Mouse (Mus musculus) T-cell, adult 2 months (primary cell): ENCODE results near the gene Atg101.
A peak's percentile ranks its signal among the peaks of the same experiment; 100 is the strongest.

ENCODE experiments used
- DNase-seq: peaks from one replicate; pipeline ENCODE4 v3.0.0; 2022; ENCODE audit warnings: low spot score

Atg101 gene

DNA sequence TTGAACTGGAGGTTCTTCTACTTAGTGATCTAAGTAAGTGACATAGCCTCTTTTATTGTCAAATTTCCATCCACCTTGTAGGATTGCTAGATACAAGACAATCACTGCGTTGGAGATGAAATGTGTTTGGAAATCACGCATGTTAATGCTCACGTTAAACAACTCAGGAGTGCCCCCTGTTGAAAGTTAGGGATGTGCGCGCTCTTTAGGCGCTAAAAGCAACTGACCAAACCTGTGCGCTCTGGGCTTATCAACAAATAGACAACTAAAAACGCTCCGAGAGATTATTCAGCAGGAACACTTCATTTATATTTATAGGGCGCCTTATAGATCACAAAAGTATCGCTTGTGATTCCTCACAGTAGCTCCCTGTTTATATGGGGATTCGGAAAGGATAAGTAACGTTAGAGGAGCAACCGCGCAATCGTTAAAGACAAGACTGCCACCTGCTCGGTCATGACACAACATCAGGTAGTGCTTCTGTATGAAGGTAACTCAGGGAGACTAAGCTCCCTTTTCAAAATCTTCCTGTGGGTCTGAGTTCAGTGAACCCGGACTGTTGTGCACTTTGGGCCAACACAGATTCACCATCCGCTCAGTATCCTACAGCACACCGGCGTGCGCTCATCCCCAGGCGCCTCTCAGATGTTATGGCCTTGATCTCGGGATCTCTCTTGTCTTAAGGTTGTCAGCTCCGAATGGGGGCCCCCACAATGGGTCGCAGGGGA, 725 bp upstream of the Atg101 start:
- peak; percentile 63 for DNase-seq

DNA sequence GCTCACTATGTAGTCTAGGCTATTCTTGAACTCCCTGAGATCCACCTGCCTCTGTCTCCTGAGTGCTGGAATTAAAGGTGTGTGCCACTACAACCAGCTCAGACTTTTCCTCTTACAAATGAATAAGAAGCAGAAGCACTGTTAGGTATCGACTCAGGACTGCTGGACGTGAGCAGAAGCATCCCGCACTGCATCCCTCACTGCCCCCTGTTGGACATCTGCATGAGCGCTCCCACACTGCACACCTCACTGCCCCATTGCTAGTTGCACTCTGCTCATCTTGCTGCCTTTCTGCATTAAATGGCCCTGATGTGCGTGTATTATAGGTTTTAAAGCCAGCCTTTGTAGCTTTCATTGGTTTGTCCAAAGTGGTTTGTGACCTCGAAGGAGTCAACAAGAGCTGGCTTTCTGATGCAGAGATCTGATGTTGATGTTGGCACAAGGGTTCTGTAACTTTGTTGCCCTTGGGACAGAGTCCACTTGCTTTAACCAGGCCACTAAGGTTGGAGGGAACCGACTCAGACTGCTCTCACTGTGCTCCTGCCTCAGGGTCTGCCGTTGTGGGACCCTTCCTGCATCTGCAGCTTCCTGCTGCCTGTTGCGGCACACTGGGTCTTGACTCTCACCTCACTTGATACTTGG, 2.2 kb downstream of the Atg101 start:
- no peak for DNase-seq

DNA sequence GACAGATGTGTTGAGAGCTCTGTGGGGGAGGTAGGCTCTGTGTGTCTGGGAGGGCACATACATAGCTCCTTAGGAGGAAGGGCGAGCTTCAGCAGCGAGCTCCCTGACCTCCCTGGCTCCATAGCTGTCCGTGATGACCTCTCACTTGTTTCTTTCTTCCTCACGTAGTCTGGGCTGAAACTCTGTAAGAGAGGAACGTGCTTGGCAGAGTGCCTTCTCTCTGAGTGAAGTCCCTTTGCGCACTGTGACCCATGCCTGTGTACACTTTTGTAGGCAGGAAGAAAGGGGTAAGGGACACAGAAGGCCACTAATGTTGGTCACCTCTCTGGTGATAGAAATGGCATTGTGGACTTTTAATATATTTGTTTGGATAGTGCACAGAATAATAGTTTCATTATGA, 3.3 kb downstream of the Atg101 start:
- DNase-seq = no peak

DNA sequence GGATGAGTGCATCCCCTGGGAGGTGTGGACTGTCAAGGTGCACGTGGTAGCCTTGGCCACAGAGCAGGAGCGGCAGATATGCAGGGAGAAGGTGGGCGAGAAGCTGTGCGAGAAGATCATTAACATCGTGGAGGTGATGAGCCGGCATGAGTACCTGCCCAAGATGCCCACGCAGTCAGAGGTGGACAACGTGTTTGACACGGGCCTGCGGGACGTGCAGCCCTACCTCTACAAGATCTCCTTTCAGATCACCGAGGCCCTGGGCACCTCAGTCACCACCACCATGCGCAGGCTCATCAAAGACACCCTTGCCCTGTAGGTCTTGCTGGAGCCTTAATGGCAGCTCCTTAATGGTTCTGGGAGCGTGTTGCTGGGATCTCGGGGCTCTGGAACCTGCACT, 6.3 kb downstream of the Atg101 start:
- DNase-seq = no peak

DNA sequence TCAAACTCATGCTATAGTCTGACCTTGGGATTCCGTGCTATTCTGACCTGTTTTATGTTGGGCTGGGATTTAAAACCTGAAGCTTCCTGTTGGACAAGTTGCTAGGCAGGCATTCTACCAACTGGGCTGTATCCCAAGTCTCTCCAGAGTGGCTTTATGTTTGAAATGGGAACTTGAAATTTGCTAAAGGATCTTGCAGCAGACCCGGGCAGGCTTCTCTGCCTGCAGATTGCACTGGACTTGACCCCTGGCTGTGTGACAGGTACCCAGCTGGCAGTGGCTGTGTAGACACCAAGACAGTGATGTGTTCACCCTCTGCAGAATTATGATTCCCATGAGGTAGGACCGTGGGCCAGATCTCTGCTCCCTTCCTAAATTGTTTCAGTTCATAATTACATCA, 7.9 kb downstream of the Atg101 start:
- DNase-seq = no peak

DNA sequence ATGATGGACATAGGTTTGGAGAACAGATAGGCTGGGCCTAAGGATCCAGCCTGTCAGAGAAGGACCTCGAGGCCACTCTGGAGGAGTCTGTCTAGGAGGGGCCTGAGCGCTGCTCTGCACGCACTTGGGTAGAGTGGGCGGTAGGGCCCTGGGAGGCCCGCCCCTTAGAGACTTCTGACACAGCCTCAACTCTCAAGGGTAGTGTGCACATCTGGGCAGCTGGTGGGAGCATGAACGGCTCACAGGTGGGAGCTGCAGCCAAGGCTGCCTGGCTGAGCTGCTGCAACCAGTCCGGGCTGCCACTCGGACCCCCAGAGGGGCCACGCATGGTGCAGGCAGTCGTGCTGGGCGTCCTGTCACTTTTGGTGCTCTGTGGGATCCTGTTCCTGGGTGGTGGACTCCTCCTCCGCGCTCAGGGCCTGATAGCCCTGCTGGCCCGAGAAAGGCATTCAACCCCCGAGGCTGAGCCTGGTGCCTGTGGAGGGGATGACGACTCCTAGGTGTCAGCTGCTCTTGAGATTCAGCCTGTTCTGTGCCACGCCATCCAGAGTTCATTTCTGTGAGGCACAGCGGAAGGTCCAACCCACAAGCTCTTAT, 9.1 kb downstream of the Atg101 start, which contains the start of gene 6030408B16Rik:
TSS of gene 6030408B16Rik (plus strand) at position 188 of the 597 bp plus-strand sequence.
- DNase-seq = no peak

DNA sequence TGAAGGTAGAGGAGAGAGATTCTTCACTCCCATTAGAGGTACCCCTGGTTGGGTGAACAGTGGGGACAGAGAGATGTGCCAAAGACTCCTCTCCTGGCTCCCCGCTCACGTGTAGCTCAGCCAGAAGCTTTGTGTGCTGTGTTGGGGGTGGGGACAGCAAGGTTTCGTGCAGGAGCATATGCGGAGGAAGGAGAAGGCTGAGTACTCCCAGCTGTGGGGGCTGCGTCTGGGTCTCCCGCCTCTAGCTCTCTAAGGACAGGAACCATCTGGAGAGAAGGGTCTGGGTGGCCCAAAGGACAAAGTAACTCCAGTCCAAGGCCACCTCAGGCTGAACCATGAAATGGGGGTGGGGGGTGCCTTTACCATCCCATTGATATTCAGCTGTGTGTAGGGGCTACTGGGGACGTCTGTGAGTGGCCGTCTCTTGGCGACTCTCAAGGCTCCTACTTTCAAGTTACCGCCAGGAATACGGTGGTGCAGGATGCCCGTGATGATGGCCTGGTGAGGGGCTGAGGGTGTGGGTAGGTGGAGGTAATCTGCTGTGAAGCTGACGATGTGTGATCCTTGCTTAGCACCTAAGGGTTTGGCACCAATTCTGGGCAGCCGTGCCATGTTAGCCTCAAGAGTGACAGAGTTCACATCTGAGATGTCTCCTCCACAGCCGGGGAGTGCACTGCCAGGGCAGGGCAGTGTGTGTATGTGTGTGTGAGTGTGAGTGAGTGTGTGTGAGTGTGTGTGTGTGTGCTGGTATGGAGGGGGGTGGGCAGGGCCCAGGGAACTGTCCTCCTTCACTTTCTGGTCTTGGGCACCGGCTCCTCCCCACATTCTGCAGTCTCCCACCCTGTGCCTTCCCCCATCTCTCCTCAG, 10.2 kb downstream of the Atg101 start:
- no peak for DNase-seq

DNA sequence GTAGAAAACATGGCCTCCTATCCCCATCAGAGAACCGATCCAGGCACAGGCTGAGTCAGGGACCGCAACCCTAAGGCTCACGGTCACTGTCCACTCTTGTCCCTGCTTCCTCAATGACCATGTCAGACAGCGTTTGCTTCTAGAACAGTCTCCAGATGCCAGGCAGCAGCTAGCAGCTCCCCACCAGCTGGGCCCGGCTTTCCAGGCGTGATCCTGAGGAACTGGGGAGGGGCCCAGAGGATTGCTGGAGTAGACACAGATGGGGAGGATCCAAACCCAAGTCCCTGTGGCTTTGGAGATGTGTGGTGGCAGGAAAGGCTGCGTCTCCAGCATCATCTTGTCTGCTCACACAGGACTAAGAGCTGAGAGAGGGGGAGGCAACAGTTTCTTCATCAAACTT, 11.0 kb downstream of the Atg101 start:
- no peak for DNase-seq

DNA sequence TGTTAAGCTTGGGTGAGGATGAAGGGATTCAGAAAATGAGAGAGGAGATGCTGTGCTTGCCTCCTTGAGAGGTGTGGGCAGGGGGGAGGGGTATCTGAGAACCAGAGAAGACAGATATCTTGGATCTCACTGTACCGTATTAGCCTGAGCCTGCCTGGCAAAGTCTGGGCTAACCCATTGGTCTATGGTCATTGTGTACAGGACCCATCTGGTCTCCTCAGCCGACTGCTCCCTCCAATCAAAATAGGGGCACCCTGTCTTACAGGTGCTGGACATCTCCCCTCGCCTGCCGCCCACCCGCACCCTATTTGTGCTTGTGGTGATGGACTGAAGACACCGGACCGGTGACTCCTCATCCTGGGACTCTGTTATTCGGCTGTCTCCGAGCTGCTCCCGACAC, 11.5 kb downstream of the Atg101 start:
- no peak for DNase-seq

DNA sequence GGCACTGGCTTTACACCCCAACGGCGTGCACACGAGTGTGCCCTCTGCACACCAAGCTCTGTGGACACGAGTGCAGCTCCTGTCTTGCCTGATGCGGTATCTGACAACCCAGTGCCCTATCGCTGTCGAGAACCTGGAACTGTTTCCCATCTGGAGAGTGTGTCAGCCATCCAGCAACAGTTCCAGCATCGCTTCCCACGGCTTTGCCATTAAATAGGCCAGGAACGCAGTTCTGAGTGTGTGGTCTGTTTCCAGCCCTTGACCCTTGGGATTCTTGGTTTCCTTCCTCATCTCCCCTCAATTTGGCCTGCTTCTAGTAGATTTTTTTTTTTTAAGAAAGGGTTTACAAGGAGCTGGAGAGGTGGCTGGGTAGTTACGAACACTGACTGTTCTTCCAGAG, 12.0 kb downstream of the Atg101 start:
- DNase-seq = no peak

DNA sequence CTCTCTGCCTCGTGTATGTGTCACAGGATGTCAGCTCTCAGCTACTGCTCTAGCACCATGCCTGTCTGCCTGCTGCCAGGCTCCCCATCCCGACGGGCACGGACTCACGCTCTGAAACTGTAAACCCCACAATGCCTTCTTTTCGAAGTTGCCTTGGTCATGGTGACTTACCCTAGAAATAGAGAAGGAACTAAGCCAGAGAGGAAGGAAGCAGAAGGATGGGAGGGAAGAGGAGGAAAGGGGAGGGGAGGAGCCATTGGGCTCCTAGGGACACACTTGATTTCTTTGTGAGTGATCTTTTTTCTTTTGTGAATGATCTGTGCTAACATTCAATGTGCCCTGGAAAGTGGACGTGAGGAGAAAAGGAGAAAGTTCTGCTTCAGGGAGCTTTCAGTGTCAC, 13.9 kb downstream of the Atg101 start:
- no peak for DNase-seq

DNA sequence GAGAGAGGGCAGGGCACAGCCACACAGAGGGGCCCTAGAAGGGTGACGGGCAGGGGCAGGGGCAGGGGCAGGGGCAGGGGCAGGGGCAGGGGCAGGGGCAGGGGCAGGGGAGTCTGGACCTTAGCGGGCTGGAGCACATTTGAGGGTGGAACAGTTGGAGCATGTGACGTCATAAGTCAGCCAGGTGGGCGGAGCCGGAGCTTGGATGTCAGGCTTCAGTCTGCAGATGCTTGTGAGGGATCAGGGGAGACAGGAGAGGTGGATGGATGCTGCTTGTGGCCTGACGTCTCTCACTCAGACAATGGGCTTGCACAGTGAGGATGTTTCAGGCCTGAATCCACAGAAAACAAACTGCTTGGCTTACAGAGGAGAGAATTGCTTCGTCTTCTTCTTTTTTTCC, 14.5 kb downstream of the Atg101 start:
- DNase-seq = no peak

DNA sequence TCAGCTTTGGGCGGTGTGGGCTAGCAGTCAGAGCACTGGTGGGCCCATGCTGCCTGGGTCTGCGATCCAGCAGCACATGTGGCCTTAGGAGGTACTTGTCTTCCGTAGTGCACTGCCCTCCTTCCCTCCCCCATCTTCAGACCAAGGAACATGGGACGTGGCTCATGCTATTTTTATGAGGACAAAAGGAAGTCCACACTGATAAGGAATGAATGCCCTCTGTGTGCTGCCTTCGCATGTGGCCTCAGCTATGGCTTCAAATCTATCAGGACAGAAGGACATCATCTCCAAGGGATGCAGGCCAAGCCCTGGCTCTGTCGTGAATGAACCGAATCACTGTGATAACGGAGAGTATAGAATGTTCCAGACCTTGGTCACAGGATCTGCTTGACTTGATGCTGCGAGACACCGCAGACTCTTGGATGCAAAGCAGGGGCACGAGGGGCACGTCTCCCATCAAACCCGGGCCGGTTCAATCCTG, 15.4 kb downstream of the Atg101 start:
- DNase-seq = no peak

DNA sequence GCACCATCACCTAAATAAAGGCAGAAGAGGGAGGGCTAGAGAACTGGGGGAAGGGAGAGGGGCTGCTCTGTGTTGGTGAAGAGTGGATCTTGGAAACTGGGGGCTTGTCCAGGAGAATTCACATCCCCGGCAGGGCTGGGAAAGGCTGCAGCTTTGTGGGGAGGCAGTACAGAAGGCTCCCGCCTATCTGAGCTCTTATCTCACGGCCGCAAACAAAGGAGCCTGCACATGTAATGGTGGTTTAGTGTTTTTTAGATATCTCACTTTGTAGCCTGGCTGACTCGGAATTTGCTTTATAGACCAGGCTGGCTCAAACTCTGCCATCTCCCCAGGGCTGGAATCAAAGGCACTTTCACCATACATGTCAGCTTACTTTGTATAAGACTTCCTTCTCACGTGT, 16.1 kb downstream of the Atg101 start:
- no peak for DNase-seq

DNA sequence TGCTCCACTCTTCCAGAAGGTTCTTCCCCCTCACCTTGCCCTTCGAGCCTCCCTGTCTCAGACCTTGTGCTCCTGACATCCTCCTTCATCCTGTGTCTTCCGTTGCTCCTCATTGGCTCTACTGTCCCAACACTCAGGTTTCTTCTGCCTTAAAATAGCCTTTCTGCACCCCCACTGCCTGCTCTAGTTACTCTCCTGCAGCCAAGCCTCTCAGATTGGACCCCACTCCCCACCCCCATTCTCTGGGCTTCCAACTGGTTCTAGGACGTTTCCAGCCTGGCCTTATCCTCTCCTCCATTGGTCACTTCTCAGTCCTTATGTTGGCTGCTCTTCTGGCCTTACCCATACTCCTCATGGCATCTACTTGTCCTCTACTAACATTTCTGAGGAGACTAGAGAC, 18.1 kb downstream of the Atg101 start:
- DNase-seq = no peak

DNA sequence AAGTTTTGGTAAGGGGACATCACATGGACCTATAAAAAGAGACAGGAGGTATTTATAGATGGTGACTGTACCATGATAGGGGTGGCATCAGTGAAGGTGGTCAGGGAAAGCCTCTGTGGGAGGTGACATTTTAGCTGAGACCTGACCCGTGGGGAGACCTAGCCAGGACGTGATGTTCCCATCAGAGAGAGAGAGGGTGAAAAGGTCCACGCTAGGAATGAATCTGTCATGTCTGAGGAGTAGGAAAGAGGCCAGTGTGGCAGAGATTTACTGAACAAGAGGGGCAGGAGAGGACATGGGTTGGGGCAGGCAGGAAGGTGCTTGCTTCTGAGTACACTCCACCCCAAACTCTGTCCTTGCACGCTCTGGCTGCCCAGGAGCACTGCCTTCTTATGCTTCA, 19.8 kb downstream of the Atg101 start:
- no peak for DNase-seq

DNA sequence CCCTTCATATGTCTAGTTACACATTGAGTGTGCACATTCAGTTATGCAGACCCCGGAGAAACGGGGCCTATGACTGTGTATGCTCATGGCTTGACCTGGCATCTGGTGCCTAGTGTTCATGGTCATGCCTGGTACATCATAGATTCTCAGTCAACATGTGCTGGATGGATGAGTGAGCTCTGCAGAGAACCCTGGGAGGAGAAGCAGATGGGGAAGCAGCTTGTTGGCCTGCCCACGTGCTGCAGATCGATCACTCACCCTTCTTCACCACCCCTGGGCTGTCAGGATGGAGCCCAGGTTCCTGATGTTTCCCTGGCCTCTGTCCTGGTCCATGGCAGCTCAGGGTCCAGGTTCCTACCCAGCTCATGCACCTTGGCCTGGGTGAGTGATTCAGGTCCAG, 22.4 kb downstream of the Atg101 start:
- no peak for DNase-seq

DNA sequence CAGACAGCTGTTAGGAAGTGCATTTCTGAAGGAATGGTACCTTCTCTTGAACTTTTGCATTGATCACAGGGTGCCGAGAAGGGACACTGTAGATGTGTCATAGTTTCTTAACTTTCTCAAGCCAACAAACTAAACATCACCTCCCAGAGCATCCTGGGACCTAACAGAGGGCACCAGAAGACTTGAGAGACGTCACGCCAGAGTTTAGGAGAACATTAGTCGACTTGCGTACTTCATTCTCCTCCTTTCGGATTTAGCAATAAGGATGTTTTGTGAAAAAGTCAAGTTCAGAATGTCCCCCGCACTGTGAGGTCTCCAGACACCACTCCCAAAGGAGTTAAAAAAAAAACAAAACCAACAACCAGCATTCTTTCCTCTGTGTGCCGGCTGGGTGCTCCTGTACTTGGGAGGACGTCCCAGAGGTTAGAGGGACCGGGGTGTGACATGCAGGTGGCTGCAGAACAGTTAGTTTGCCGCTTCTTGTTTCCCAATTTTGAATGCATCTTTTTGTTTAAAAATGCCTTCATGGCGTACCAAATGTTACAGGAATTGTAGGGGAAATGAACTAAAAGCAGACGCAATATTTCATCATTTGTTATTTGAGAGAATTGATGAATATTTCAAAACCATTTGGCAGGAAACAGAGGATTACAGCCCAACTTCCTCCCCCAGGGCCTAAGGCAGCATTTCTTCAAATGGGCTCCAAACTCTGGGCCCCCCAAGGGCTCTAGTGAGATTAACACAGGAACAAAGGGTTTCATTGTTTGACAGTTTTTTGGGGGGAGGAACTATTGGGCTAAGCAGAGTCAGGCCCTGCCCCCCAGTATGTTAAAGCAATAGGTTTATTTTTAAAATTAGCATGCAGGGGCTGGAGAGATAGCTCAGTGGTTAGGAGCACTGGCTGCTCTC, 24.6 kb downstream of the Atg101 start:
- no peak for DNase-seq

DNA sequence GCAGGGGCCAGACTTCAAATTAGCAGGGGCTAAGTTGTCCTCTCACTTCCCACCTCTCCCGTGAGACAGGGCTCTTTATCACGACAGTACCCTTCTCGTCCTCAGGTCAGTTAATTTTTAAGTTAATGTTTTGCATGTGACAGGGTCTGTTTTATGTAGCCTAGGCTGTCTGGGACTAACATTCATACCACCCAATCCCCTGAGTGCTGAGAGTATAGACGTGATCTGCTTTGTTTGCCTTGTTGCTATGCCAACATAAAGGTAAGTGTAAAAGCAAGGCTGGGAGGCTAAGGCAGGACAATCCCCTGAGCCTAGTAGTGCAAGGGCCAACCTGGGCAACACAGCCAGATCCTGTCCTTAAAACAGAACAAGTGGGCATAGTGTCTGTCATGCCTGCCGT, 25.4 kb downstream of the Atg101 start:
- DNase-seq = no peak

DNA sequence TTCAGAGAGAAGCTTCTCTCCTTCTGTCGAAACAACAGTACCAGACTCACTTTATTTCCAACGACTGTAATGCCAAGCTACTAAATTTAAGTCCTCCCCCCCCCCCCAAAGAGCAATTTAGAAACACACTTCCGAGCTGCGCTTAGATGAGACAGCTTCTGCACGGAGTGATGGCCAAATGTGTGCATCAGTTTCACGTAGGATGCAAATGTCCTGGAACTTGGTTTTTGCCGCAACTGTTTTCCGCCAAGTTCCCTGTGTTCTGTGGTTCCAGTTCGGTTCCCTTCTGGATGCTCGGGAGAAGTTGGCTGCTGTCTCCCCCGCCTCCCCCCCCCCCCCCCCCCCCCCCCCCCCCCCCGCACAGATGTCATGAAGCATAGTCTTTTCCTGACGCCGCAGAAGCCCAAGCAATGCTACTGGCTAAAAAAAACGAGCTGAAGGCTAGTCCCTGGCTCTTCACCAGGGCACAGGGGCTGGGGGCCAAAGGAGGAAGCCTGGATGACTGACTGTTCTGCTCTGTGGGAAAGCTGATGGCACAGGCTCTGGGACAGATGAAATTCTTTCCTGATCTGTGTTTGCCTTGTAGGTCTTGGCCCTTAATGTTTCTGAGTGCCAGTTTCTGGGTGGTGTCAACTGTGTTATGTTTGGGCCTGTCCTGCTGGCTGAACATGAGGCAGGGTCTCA, 27.2 kb downstream of the Atg101 start:
- DNase-seq = no peak

DNA sequence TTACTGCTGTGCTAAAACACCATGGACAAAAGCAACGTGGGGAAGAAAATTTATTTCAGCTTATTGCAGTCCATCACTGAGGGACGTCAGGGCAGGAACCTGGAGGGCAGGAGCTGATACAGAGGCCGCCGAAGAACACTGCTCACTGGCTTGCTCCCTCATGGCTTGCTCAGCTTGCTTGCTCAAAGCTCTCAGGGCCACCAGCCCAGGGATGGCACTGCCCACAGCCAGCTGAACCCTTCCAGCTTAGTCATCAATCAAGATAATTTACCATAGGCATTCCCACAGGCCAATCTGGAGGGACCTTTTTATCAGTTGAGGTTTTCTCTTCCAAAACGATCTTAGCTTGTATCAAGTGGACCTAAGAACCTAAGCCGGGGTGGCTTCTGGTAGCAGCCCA, 27.9 kb downstream of the Atg101 start:
- no peak for DNase-seq
